Mouse (Mus musculus) urinary bladder, postnatal 14 days (tissue): ENCODE measurements at regions not wholly inside any gene's neighbourhood (a gene's known extent, or its start where the extent isn't known, plus 50 kb on each side); places are given as distances from the start of the nearest gene placed in this dataset.
"Not testable (repeated sequence)": the region's sequence is repeated elsewhere in the genome, so short reads cannot be mapped to it uniquely, and the experiment has no call there.

Source experiments
- DNase-seq: peaks from one replicate; pipeline ENCODE4 v3.0.0; 2021; ENCODE audit warnings: low spot score

DNA sequence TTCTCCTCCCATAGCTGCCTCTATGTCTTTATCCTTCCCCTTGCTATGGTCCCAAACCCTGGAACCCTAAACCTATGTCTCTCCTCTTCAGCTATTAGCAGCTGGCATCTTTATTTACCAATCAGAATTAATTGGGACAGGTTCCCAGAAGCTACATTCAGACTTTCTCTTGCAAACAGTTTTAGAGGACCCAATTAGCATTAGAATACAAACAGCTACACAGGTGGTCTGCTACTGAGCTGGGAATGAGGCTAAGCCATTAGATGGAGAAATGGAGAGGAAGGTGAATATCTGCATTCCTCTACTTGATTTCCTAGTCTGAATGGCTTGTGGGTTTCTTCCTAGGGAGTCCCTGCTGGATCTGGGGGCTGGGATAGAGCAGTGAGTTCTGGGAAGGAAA lies 611.9 kb downstream of the A830018L16Rik start:
- no peak for DNase-seq

DNA sequence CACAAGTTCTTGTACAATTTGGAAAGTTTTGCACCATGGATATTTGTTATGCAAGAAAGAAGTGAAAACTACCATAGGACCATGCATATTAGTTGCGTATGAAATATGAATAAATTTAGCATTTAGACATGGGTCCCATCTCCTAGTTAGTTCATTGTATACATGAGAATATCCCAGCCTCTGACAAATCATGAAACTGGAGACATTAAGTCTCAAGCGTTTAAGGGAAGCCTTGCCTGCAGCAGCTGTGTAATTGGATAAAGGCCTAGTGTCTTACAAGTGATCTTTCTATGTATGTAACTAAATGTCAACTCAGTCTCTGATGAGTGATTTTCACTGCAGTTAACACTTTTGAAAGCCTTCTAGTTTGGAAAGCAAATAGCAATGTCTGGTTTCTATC lies 613.5 kb downstream of the A830018L16Rik start:
- DNase-seq = no peak

DNA sequence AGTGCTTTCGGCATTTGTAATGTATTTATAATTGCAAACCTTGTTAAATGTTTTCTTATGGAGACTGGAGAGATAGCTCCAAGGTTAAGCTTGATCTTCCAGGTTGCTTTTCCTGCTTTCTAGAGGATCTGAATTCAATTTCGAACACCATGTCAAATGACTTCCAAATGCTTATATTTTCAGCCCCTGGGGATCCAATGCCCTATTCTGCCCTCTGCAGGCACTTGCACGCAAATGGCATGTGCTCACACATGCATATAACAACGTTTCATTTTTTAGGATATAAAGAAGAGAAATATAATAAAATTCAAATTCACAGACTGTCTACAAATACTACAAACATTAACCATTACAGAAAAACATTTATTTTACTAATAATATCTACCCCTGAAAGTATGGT lies 614.2 kb downstream of the A830018L16Rik start:
- no peak for DNase-seq

DNA sequence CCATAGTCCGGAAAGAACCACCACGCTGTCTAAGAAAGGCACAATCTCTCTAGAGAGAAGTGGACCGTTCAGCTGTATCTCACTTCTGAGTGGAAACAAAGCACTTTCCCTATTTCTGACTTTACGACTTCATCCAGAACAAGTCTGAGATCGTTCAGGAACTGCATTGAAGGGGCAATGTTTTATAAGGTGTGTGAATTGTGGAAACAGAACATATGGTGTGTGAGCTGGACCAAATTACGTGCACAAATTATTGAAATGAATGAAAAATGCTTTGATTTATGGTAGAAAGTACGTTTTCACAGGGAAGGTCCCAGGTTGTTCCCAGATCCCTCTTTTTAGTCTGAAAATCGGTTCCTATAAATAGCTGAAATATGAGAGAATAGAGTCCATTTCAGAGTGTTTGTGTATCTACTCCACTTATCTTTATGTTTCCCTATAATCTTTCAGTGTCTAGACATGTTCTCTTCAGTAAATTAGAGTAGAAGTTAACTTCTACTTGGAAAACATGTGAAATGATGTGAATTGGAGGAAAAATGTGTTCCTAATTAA lies 638.1 kb downstream of the A830018L16Rik start:
- DNase-seq = no peak

DNA sequence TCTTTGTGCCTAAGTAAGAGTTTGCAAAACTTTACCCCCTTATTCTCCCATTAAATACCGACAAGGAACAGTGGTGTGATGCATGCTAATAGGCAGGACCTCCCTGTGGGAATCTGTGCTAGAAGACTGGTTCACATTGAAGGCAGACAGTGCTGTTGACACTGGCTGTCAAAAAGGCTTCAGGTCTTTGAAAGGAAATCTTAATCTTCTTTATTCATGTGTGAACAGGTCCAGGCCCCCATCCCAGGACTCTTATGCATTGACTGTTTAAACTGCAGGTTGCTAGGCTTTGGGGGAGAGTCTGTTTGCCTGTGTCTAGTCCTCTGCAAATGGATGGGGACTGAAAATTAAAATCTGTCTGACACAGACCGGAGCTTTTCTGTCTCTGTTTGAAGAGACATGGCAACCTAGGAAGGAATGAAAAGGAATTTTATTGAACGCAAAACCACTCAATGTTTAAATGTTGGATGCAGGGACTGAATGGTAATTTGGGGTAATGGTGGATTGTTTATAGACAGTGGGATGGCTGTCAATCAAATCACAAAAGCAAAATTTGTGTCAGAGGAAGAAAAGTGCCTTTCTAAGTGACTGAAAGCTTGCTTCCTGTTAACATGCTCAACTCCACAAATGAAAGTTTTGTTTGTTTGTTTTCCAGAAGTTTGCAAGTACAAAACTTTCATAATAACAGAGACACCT lies 642.1 kb downstream of the A830018L16Rik start:
- DNase-seq = no peak

DNA sequence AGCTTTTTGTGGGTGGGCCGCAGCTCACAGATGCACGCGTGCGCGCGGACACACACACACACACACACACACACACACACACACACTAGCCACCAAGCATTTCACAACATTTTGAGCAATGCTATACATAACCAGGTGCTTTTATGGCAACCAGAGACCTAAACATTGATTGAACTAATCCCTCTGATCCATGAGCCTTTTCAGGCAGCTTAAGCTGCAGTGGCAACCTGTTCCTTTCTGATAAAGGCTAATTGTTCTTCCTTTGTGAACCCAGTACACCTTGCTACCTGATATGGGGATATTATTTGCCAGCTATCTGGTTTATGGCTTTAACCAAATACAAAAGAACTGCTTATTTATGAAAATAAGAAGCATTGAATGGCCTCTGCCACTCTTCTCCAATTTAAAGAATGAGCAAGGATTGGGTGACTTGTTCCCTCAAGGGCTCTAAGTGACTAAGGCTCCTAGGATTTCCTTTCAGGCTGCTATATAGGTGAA lies 651.2 kb downstream of the A830018L16Rik start:
- no peak for DNase-seq

DNA sequence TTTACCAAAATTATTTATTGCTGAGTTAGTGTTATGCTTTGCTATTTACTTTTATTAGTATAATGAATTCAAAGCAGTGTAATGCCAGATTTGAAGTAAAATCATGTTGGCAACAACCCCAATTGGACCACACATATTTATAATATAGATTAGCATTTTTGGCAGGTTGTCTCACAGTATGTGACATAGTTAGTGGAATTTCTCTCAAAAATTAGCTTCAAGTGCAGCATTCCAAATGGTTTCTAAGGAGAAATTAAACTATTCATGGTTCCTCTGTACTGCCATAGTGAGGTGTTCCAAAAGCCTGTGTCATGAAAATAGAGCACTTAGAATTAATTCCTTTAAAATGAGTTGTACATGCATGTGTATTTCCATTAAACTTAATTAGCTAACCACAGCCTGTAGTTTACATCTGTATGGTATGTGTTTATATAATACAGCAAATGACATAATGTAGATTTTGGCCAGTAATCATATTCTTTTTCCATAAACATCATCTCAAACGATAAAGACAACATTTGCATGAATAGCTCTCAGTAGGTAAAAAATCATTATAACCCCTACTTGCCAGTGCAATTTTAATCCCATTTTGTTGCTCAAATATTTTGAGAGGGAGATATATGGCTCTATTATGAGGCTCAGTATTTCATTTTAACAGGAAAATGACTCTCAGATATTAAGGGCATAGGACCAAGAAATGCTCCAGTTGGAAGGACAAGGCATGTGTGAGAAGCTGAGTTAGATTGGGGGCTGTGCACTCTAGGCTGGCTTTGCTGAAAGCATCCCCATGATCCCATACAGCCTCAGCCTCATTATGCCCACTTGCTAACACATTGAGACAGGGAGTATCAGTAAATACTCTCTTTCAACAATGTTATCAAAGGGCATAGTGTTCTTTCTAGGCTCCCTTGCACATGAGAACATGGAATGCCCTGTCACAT lies 678.9 kb downstream of the A830018L16Rik start:
- no peak for DNase-seq

DNA sequence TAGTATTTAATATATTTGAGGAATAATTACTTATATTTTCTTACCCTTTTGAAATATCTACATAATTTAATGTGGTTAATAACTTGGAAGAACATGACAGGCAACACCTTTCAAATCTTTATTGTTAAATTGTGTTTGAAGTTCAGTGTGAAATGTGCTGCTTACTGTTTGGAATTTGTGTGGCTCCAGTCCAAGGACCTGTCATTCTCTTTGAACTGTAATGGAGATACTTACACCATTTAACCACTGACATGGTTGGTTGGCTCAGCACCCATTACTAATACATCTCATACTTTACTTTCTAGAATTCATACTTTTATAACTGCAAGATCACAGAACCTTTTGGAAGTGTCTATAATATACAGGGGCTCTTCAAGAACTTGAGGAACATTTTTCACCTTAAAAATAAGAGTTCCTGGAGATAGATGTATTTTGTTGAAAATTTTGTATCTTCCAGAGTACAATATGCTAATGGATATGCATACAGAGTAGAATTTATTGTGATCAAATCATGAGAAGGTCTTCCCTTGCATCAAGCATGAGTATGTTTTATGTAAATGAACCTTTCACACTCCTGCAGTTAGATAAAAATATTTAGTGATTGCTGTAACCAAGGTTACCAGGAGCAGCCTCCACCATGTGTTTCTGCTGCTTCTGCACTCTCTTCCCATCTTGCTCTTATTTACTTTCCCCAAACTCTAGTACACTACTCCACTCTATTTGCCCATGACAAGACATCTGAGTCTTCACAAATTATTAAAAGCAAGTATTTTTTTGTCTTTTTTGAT lies 701.3 kb downstream of the A830018L16Rik start:
- no peak for DNase-seq

DNA sequence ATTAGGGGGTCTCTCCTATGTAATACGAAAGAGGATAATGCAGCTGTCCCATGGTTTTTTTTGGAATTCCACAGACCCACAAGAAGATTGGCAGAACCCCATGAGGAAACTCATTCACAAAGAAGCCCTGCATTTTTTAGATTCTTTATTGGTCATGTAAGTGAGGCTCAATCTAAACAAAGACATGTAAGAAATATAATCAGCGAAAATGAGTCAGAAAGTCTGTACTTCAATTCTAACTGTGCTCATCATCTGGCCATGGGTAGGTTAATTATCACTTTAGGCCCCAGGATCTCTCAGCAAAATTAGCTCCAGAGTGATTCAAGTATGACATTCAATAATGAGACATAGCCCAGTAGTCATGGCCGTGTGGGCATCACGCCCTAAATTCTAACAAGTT lies 703.2 kb downstream of the A830018L16Rik start:
- no peak for DNase-seq

DNA sequence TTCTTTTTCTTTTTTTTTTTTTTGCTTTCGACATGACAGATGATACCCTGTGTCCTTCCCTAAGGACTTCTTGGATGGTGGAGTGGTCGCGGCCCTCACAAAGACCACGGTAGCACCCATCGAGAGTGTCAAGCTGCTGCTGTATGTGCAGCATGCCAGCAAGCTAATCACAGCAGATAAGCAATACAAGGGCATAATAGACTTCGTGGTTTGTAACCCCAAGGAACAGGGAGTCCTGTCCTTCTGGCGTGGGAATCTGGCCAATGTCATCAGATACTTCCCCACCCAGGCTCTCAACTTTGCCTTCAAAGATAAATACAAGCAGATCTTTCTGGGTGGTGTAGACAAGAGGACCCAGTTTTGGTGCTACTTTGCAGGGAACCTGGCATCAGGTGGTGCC lies 707.0 kb downstream of the A830018L16Rik start:
- DNase-seq = no peak

DNA sequence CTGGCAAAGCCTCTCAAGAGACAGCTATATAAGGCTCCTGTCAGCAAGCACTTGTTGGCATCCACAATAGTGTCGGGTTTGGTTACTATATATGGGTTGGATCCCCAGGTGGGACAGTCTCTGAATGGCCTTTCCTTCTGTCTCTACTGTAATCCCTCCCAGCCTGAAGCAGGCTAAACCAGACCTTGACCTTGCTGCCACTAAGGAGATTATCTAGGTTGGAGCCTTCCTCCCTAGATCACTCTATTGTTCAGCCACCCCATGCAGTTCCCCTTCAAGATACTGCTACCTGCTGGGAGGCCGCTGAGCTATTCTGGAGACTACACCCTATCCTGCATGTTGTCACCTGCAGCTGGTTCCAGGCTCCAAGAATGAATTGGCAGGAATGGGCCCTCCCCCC lies 712.7 kb downstream of the A830018L16Rik start:
- not testable (repeated sequence) for DNase-seq

DNA sequence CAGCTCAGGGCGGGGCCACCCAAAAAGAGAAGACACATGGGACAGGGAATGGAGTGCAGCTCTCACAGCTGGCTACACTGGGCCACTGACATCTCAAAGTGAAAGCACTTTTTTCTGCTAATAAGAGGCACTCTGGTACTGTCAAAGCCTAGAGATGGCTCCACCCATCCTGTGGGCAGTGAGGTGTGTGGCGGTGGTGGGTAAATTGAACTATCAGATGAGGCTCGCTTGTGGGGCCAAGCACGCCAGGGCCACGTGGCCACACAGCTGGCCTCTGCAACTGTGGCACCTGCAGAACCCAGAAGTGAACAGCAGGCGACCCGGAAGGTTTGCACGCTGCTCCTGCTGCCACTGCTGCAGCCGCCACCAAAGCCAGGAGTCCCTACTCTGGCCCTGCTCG lies 756.6 kb downstream of the A830018L16Rik start:
- no peak for DNase-seq

DNA sequence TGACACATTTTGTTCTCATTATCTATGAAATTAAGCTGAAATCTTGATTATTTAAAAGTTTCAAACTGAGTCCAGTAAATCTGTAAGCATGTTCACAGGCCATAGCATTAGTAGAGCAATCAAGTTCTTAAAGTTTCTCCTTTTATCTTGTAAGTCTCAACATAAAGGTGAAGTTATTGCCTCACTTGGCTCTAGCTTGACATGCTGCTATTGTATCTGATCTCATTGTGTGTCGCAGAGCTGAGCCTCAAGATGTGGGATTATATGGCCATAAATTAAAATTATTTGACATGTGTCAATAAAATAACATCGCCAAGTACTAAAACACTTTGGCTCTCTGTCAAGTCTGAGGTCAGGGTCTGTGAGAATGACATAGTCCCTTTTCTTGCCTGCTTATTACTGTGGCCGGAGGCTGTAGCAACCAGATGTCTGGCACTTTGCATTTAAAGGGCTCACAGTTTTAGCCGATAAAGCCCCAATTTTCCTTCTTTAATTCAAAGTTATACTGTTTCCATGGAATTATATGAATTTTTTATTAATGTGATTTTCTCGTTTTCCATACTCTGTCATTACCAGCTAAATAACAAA lies 775.8 kb downstream of the A830018L16Rik start:
- DNase-seq = no peak

DNA sequence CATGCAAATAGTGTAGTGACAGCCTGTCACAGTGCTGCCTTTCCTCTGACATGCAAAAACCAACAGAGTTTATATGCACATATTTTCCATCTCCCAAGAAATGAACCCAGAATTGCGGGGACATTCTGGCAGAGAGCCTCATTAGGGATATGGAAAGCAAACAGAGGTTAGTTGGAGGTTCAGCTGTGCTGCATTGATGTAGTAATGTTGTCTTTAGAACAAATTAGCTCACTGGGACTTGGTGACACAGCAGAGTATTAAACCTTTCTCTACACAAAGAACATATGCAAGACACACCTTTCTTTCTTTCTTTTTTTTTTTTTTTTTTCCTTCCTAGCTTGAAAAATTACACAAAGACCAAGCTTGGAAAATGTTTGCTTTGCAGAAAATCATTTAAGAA lies 778.7 kb downstream of the A830018L16Rik start:
- DNase-seq = no peak

DNA sequence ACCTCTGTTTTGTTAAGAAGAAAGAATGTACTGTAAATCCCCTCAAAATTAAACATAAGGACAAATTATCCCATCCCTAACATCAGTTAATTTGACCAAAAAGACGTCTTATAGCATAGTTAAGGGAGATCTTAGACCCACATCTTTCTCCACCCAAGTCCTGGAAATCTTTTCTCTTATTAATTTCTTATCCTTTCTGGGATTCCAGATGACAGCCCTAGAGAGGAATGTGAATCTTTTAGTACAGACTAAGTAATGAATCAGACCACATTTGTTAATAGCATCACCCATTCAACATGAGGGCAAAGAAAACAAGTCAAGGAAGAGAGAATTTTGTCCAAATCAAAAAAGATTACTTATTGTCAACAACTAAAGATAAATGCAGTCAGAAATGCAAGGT lies 817.2 kb downstream of the A830018L16Rik start:
- no peak for DNase-seq

DNA sequence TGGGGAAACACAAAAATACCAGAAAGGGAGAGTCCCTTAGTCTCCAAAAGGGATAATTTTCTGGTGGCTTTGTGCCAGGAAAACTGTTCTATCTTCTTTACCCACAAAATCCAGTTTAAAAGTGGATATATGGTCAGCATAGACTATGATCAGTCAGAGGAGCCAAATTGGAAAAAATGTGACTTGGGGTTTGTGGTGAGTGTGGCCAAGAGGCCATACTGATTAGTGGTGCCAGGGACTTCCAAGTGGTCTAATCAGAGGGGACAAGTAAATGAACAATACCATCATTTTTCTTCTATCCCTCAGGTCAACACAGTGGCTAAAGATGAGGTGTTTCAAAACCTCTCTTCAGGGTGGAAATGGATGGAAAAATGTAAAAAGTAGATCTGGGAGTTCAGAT lies 828.2 kb downstream of the A830018L16Rik start:
- DNase-seq = no peak

DNA sequence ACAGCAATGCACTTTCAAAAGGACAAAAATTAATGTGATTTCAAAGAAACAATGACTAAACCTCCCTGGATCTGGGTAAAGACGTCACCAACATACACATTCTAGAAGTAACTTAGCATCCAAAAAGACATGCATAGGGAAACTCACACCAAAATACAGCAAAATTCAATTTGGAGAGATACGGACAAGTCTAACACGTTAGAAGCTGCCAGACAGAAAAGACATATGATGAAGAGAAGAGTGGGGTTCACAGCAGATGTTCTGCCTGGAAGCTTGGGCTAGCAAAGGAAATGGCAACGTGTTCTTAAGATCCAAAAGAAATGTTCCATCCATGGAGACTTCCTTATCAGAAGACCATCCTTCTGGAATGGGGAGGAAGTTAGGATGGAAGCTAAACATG lies 868.6 kb downstream of the A830018L16Rik start:
- no peak for DNase-seq

DNA sequence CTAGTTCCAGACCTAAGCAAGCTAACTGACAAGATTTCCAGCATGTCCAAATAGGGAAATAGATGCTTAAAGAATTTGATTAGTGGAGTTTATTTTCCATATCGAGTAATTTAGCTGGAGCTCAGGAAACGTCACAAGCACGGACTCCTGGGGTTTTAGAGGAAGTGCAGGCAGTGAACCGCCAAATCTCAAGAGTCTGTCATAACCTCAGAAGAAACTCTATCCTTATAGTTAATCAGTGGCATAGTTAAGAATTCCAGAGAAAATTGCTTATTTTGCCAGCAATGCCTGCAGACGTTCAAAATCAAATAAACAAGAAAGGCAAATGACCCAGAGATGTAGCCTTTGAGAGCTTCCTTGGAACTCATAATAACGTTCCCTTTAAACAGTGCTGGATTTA lies 871.6 kb downstream of the A830018L16Rik start:
- no peak for DNase-seq

DNA sequence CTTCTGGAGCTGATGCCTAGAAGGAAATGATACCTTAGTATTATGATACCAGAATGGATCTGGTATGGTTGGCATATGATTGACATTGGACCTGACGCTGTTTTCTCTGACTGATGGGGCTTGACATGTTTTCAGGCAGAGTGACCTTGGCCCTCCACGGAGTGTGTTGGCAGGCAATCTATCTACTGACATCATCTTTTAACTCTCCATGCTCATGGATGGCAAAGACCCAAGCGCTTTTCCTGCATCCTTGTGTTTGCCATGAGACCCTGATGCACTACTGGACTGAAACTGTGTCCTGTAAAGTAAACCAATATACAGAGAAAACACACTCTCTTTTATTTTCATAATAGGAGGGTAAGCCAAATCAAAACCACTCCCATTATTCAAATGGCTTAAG lies 872.1 kb downstream of the A830018L16Rik start:
- no peak for DNase-seq

DNA sequence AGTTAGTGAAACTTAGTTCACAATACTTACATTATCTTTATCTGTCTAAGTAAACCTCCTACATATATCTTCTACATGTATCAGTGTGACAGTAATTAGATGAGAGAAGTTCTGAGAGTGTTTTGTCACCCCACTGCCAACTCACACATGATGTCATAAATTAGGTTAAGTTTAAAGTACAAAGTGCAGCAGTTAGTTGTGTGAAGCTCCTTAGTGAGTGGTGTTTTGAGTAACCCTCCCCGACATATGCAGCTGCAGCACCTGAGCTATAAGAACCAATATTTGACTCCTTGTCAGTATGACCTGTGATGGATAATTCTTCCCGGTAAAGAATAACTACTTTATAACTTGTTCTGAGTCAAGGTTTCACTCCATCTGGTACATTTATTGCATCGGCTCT lies 874.6 kb downstream of the A830018L16Rik start:
- DNase-seq = no peak

DNA sequence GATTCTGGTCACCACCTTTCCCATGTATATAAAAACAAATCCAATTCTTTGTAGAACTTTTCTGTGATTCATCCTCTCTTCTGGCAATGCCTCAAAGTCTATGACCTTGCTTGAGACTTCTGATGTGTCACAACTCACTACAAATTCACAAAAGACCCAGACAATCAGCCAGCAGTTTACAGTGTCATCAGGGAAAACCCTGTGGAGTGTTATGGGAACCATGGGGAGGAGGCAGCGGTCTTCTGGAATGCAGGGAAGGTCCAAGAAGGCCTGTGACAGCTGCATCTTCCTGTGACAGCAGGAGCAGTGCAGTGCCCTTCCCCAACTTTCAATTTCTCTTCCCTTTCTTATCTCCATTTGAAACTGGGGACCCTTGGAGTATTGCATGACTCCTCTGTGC lies 877.9 kb downstream of the A830018L16Rik start:
- no peak for DNase-seq

DNA sequence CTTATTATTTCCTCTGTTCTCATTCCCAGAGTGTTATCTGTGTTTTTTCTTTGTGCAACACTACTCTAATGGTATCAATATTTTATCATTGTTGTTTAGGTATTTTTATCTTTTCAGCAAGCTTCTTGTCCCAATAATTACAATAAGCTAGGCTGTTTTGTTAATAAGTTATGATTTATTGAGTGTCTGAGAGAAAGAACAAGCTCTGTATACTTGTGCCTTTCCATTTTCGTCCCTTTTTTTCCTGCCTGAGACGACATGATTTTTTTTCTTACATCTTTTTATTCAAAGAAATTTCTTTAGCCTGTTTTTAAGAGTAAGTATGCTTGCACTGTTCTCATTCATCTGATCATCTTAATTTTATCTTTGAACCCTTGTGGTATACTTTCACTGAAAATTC lies 904.1 kb downstream of the A830018L16Rik start:
- DNase-seq = no peak
